Mouse (Mus musculus): ENCODE measurements around the gene Mettl22. TPM values are rescaled to one million over a fixed set of nuclear protein-coding genes. Genes with fewer than 3 reads are reported as not detected.

Mettl22 gene
- total and polyA plus RNA-seq, 3 experiments, result 11.7 to 19.0 TPM; not detected in 1

DNA sequence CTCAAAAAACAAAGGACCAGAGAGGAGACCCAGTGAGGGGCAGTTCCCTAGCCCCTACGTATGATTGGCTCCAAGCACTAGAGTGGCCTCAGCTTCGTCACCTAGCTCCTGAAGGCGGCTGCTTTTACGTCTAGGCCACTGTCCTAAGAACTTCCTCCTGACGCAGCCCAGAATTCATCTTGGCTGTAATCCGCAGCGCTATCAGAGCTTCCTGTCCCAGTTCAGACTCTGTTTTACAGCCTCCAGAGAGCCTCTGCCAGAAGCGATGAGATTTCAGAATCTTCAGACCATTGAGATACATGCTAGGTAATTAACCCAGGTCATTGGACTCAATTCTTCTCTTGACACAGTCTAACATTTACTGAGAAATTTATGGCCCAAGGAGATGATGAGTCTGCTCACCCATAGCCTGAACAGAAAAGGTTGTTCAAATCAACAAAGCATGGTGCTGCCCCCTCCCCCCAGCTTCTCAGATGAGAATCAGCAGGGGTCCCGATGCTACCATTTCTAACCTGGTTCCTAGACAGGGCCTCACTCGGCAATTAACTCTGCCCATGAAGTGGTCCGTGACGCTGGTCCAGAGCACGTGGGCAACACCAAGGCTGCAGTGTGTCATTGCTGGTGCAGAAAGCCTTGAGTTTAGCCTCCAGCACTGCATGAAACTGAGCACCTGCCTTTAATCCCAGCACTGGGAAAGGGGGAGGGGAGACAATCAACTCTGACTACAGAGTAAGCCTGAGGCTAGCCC lies 21.3 kb downstream of the Mettl22 start:
- peaks cover 2 to 11% of the 10 kb centered on the region in 2 experiments; a peak in 3 of 4 replicates for H3K4me1 ChIP-seq (ENCODE audit: control insufficient read depth in 1 of 2, insufficient read depth in 2 of 2, low read length in 2 of 2)
- TF ChIP-seq ZC3H11A (IDR thresholded peaks at IDR 0.05; ENCODE audit: low read depth, low read length) (no peak), GATA1 (IDR thresholded peaks at IDR 0.05; ENCODE audit: low read depth, low read length) (peak; percentile 51; the same call in 1 of the 2 replicates), SMC3 (IDR thresholded peaks at IDR 0.05; ENCODE audit: low read depth, low read length) (peak; percentile 37), CHD2 (IDR thresholded peaks at IDR 0.05; ENCODE audit: low read length) (no peak), ZMIZ1 (IDR thresholded peaks at IDR 0.05; ENCODE audit: low read depth, low read length) (no peak), POLR2A (IDR thresholded peaks at IDR 0.05; ENCODE audit: control insufficient read depth in 1 of 2, insufficient read depth in 1 of 2, low read depth in 1 of 2, low read length in 2 of 2, poor library complexity in 1 of 2) (0 out of 4 replicates have a peak, but pooled peaks of 1 of the 2 experiments have one; percentile 23), TBP (IDR thresholded peaks at IDR 0.05; ENCODE audit: low read depth, low read length) (0 out of 2 replicates have a peak, but pooled peaks have one; percentile 35), SIN3A (IDR thresholded peaks at IDR 0.05; ENCODE audit: low read length) (peak; percentile 30; the same call in 1 of the 2 replicates), KAT2A (conservative IDR thresholded peaks at IDR 0.05; ENCODE audit: low read depth, low read length) (no peak), ELF1 (IDR thresholded peaks at IDR 0.05; ENCODE audit: low read depth, low read length) (peak; percentile 12; the same call in 1 of the 2 replicates), RCOR1 (IDR thresholded peaks at IDR 0.05; ENCODE audit: low read depth, low read length) (peak; percentile 65), POLR2AphosphoS2 (IDR thresholded peaks at IDR 0.05; ENCODE audit: low read length) (peak; percentile 35; the same call in 1 of the 2 replicates)
- peak; percentile 74 for DNase-seq (ENCODE audit: low read depth, low spot score)
- peak overlapping the region; percentile 13; the same call in 1 of the 2 replicates for H3K9ac ChIP-seq (ENCODE audit: control insufficient read depth, low read depth, low read length, poor library complexity, severe bottlenecking)
- H3K79me2 ChIP-seq (ENCODE audit: control insufficient read depth, insufficient read depth, low read length, poor library complexity), result no peaks in the 10 kb centered on the region
- H3K9me3 ChIP-seq (replicated peaks; ENCODE audit: insufficient read depth, low read length), result no peaks in the 10 kb centered on the region
- H3K27me3 ChIP-seq (ENCODE audit: control insufficient read depth in 1 of 2, insufficient read depth in 2 of 2, low read length in 2 of 2), result no peaks in the 10 kb centered on the region
- H3K36me3 ChIP-seq (ENCODE audit: control insufficient read depth in 1 of 2, insufficient read depth in 2 of 2, low read length in 2 of 2), result peaks cover 0 to 4% of the 10 kb centered on the region in 2 experiments; a peak in 2 of 4 replicates
- H3K4me3 ChIP-seq (ENCODE audit: control insufficient read depth in 1 of 2, insufficient read depth in 1 of 2, low read depth in 2 of 2, low read length in 2 of 2), result no peak overlapping the region
- H3K27ac ChIP-seq (ENCODE audit: control insufficient read depth, low read depth, low read length), result no peak overlapping the region

DNA sequence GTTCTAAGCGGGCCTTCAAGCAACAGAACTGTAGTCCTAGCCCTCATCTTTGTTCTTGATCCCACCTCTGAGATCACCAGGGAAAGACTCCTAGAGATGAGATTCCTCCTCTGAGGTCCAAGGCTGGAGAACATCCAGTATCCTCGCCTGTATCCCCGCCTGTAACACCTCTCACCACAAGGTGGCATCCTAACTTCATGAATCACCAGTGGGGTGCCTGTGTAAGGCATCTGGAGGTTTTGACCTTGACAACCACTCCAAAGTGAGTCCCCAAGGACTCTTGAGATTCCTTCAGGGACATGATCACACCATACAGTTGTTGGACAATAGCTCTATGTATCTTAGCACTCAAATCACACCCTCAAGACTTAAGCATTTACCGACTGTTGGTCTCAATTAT lies 23.7 kb downstream of the Mettl22 start:
- peak; percentile 76 for DNase-seq (ENCODE audit: low read depth, low spot score)
- peaks cover 0 to 4% of the 10 kb centered on the region in 2 experiments; a peak in 2 of 4 replicates for H3K36me3 ChIP-seq (ENCODE audit: control insufficient read depth in 1 of 2, insufficient read depth in 2 of 2, low read length in 2 of 2)
- no peaks in the 10 kb centered on the region for H3K9me3 ChIP-seq (replicated peaks; ENCODE audit: insufficient read depth, low read length)
- peaks cover 2 to 11% of the 10 kb centered on the region in 2 experiments; a peak in 3 of 4 replicates for H3K4me1 ChIP-seq (ENCODE audit: control insufficient read depth in 1 of 2, insufficient read depth in 2 of 2, low read length in 2 of 2)
- H3K27ac ChIP-seq (ENCODE audit: control insufficient read depth, low read depth, low read length), result no peak overlapping the region
- no peaks in the 10 kb centered on the region for H3K79me2 ChIP-seq (ENCODE audit: control insufficient read depth, insufficient read depth, low read length, poor library complexity)
- H3K9ac ChIP-seq (ENCODE audit: control insufficient read depth, low read depth, low read length, poor library complexity, severe bottlenecking), result no peak overlapping the region
- no peaks in the 10 kb centered on the region for H3K27me3 ChIP-seq (ENCODE audit: control insufficient read depth in 1 of 2, insufficient read depth in 2 of 2, low read length in 2 of 2)
- TF ChIP-seq SIN3A (IDR thresholded peaks at IDR 0.05; ENCODE audit: low read length) (0 out of 2 replicates have a peak, but pooled peaks have one; percentile 26), ZNF384 (IDR thresholded peaks at IDR 0.05; ENCODE audit: low read depth, low read length) (0 out of 2 replicates have a peak, but pooled peaks have one; percentile 14), MAX (IDR thresholded peaks at IDR 0.05; ENCODE audit: low read length) (no peak), CTCF (IDR thresholded peaks at IDR 0.05 in 2 of 3, conservative IDR thresholded peaks at IDR 0.05 in 1 of 3; ENCODE audit: control insufficient read depth in 1 of 3, insufficient read depth in 1 of 3, low read depth in 2 of 3, low read length in 3 of 3, poor library complexity in 1 of 3, severe bottlenecking in 1 of 3) (peak; percentile 82 to 97 (median 85)), SMC3 (IDR thresholded peaks at IDR 0.05; ENCODE audit: low read depth, low read length) (peak; percentile 98), ZC3H11A (IDR thresholded peaks at IDR 0.05; ENCODE audit: low read depth, low read length) (peak; percentile 97), ELF1 (IDR thresholded peaks at IDR 0.05; ENCODE audit: low read depth, low read length) (no peak), ZKSCAN1 (IDR thresholded peaks at IDR 0.05; ENCODE audit: low read depth, low read length) (no peak), RAD21 (IDR thresholded peaks at IDR 0.05; ENCODE audit: low read depth, low read length) (peak; percentile 99)
- H3K4me3 ChIP-seq (ENCODE audit: control insufficient read depth in 1 of 2, insufficient read depth in 1 of 2, low read depth in 2 of 2, low read length in 2 of 2), result no peak overlapping the region

Measured in MEL (cell line).